Mouse (Mus musculus) stomach, postnatal 0 days (tissue): Measurements from ENCODE around the gene Cobll1.

ENCODE experiments used
- CTCF ChIP-seq: IDR thresholded peaks from 2 replicates; pipeline ENCODE4 v1.5.1; 2016; ENCODE audit warnings: antibody characterized with exemption, low read depth, mild to moderate bottlenecking, moderate library complexity
- EP300 ChIP-seq: optimal IDR thresholded peaks from 2 replicates; pipeline ENCODE3; 2016; ENCODE audit warnings: antibody characterized with exemption

DNA sequence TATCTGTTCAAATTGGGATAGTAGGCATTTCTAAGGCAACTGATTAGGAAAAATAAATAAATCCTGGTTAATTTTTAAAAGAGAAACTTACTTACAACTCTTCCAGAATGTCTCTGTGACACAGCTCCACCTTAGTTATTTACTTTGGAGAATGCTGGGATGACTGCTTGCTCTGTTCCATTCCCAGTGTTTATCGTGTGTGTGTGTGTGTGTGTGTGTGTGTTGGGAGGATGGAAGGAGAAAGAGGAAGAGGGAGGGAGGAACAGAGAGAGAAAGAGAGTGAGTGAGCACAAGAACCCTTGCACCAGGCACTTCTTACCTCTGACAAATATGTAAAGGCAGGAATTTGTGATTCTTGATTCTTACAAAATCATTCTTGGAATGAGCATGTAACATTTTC, 67.7 kb downstream of the Cobll1 start:
- TF ChIP-seq CTCF (no peak), EP300 (no peak)
